Mouse (Mus musculus) adrenal gland, postnatal 36 days (tissue): ENCODE measurements around the gene Eya4. TPM values are rescaled to one million over a fixed set of nuclear protein-coding genes. Genes with fewer than 3 reads are reported as not detected.

Experiments used
- DNase-seq, 2 experiments: peaks; one replicate each; pipeline ENCODE4 v3.0.0; 2021; ENCODE audit warnings: mixed read lengths in 1 of 2
- total RNA-seq, 2 experiments: library from RNA; stranded (reverse); gene quantifications; 2 replicates each; pipeline ENCODE4 v1.2.3; 2021

Eya4 gene
- total RNA-seq, 2 experiments from 2014 or later = 0.72 to 1.2 TPM

DNA sequence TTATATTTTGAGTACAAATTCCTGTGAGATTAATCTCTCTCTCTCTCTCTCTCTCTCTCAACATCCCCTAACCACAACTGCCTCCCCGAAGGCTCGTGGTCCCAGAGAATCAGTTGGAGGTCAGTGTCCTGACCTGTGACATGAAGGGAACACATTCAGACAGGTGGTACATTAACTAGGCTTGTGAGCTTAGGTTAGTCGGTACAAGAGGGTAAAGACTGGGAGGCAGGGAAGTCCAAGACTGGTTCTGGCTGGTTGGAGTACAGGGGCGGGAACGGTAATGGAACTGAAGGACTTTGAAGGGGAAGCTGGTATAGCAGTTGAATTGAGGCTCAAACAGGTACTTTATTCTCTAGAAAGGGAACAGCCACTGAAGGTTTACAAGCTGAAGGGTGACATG lies 287.9 kb downstream of the Eya4 start:
- DNase-seq = no peak

DNA sequence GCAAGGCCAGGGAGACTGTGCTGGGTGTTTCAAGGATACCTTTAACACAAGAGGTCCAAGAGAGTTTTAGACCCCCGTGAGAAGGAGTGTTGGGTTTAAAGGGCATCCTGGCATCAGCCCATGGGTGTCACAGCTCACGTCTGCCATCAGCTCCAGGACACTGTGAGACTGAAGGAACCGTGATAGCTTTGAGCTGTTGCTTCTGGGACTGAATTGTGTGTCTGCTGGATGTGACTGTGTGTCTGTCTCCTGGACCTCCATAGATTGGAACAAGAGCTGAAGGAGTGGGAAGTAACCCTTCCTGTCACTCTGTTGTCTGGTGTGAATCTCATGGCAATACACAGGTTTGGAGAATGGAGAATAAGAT lies 289.9 kb downstream of the Eya4 start:
- DNase-seq = no peak

DNA sequence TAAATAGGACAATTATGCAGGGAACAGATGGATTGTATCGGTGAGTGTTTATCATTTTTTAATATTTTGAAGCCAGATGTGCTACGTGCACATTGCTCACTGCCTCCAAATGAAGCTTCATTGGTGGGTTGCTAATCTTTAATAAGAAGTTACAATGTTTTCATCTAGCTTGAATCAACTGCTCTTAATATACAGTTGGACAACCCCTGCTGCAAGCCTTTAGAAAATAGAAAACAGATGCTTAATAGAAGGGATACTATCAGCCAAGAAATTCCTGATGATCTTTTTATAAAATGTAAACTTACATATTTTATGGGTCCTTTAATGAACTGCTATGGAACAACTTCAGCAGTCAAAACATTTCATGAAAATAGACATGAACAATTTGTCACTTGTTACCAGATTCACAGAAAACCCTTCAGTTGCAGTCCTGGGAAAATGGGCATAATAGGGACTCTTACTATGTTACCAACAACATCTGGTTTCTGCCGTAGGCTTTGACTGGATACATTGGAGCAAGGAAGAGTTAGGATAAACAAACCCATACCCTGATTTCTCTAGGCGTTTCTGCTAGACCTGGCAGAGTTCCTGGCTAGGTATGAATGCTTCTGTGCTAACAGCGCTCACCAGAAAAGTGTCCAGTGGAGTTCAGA lies 290.4 kb downstream of the Eya4 start:
- no peak for DNase-seq

DNA sequence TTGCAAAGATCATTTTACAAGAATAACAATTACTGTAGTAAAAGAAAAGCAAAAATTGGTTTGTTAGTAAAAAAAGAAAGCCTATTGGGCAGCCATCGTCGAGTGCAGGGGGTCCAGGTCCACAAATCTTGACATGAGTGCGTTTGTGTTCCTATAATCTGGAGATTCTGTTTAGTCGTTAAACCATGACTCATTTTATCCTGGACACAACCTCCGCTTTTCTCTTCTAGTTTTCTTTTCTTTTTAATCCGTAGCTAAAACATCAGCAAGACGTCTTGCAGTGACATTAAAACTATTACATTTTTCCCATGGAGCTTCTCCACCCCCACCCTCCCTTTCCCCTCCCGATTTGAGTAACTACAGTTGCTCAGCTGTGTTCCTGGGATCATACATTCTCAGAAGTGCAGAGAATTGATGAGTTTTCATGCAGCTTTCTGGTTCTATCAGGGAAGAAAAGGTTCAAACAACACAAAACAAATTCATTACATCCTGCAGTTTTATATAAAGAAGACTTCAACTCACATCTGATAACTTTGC lies 297.1 kb downstream of the Eya4 start:
- no peak for DNase-seq
